ENCODE assay signal across 25 mouse cellular contexts in the genomic region with DNA sequence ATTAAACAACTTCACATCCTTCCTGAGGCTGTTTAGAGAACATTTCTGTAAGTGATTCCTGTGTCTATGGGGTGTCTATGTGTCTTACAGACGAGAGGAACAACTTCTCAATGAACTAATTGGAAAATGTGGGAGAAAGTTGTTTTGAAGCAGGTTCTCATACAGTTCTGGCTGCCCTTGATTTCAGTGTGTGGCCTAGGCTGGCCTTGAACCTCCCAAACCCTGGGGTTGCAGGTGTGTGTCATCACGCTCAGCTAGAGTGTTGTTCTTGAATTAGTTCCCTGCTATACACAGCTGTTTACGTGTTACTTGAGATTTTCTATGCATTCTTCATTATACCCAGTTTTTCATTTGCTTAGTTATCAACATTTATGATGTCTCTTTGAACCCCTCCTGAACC. TPM values are rescaled to one million over a fixed set of nuclear protein-coding genes. Genes with fewer than 3 reads are reported as not detected.
DNase-seq lines count a peak whose midpoint lies in the region; ATAC-seq and TF ChIP-seq lines count a peak whose summit lies in the region.
"Had no signal": no experiment of that assay in that cellular context is flagged by ENCODE, and none has a peak within 500 bp of the region (broad histone marks: within the 10 kb centered on the region; RNA-seq: fewer than 3 reads in every experiment).

No protein-coding gene starts in this region.

- H3K27me3 ChIP-seq in liver, embryonic 15.5 days, result no peaks in the 10 kb centered on the region
- no peaks in the 10 kb centered on the region for H3K27me3 ChIP-seq in liver, embryonic 12.5 days (replicated peaks)
- H3K27me3 ChIP-seq: embryonic facial prominence, embryonic 12.5 days; embryonic facial prominence, embryonic 15.5 days; forebrain, embryonic 12.5 days had no signal

- no peak for DNase-seq in layer of hippocampus, adult 2 months (ENCODE audit: low spot score in 2 of 2)
- no peak for DNase-seq in layer of hippocampus, adult 8-10 months (ENCODE audit: low spot score in 2 of 2)
- DNase-seq in left cerebral cortex, adult 8-10 months (ENCODE audit: low spot score in 2 of 2), result no peak
- DNase-seq: adrenal gland, adult 8-10 months; cerebellum, adult 11 months; cerebellum, adult 2 months; cerebellum, adult 9-11 months; cerebellum, postnatal 25 days; gastrocnemius, postnatal 10 days; gastrocnemius, postnatal 36 days; heart, adult 2 months; heart, postnatal 14 days; heart, postnatal 4 days had no signal

- H3K4me1 ChIP-seq in liver, embryonic 15.5 days (replicated peaks), result peaks cover 22% of the 10 kb centered on the region
- peaks cover 22% of the 10 kb centered on the region for H3K4me1 ChIP-seq in liver, embryonic 12.5 days
- peaks cover 42% of the 10 kb centered on the region for H3K4me1 ChIP-seq in olfactory bulb, adult 2 months (ENCODE audit: control insufficient read depth, insufficient read depth, low read length)

- H3K4me2 ChIP-seq in liver, embryonic 15.5 days, result no peak overlapping the region
- no peak overlapping the region for H3K4me2 ChIP-seq in liver, embryonic 12.5 days
- H3K4me2 ChIP-seq: embryonic facial prominence, embryonic 12.5 days; embryonic facial prominence, embryonic 15.5 days; forebrain, embryonic 12.5 days; heart, embryonic 13.5 days; hindbrain, embryonic 14.5 days had no signal

- no peak overlapping the region for H3K4me3 ChIP-seq in layer of hippocampus, adult 2 months
- H3K4me3 ChIP-seq in liver, embryonic 15.5 days (replicated peaks), result no peak overlapping the region
- H3K4me3 ChIP-seq in liver, embryonic 12.5 days, result no peak overlapping the region
- no peak overlapping the region for H3K4me3 ChIP-seq in olfactory bulb, adult 2 months (ENCODE audit: insufficient read depth, low read depth, low read length)
- H3K4me3 ChIP-seq: embryonic facial prominence, embryonic 12.5 days; embryonic facial prominence, embryonic 15.5 days; forebrain, embryonic 12.5 days; heart, adult 2 months; heart, embryonic 10.5 days; heart, embryonic 13.5 days had no signal

- ATAC-seq in liver, embryonic 15.5 days (ENCODE audit: insufficient read depth), result no peak
- no peak for ATAC-seq in liver, embryonic 12.5 days
- ATAC-seq: CD4-positive, CD25-positive, alpha-beta regulatory T cell, adult 4 months; forebrain, embryonic 16.5 days; hindbrain, postnatal 0 days had no signal

- H3K9ac ChIP-seq in liver, embryonic 15.5 days, result no peak overlapping the region
- no peak overlapping the region for H3K9ac ChIP-seq in liver, embryonic 12.5 days
- H3K9ac ChIP-seq: embryonic facial prominence, embryonic 12.5 days; embryonic facial prominence, embryonic 15.5 days; forebrain, embryonic 12.5 days; heart, embryonic 13.5 days; hindbrain, embryonic 14.5 days had no signal

- no peak for TF ChIP-seq CTCF in layer of hippocampus, adult 2 months (conservative IDR thresholded peaks at IDR 0.05)
- TF ChIP-seq CTCF in olfactory bulb, adult 2 months (IDR thresholded peaks at IDR 0.05; ENCODE audit: insufficient read depth, low read depth, low read length), result no peak

- no peak for TF ChIP-seq POLR2A in olfactory bulb, adult 2 months (IDR thresholded peaks at IDR 0.05; ENCODE audit: insufficient read depth, low read depth, low read length)

- WGBS in liver, embryonic 15.5 days (ENCODE audit: insufficient replicate concordance), result 69% methylated on average over 3 of the region's 3 CpGs
- WGBS in liver, embryonic 12.5 days (ENCODE audit: insufficient replicate concordance), result 79% methylated on average over 3 of the region's 3 CpGs
- 65% methylated on average over 3 of the region's 3 CpGs for WGBS in olfactory bulb, adult 2 months

- H3K9me3 ChIP-seq in liver, embryonic 15.5 days (replicated peaks), result no peaks in the 10 kb centered on the region
- H3K9me3 ChIP-seq in liver, embryonic 12.5 days (replicated peaks), result no peaks in the 10 kb centered on the region
- H3K9me3 ChIP-seq: embryonic facial prominence, embryonic 12.5 days; embryonic facial prominence, embryonic 15.5 days; forebrain, embryonic 12.5 days; heart, embryonic 10.5 days; heart, embryonic 13.5 days had no signal

- H3K36me3 ChIP-seq in liver, embryonic 15.5 days (replicated peaks), result peaks cover 33% of the 10 kb centered on the region
- peaks cover 35% of the 10 kb centered on the region for H3K36me3 ChIP-seq in liver, embryonic 12.5 days

- H3K27ac ChIP-seq in layer of hippocampus, adult 2 months, result 0 out of 2 replicates have a peak overlapping the region, but pooled peaks have one; percentile 10
- peak overlapping the region; percentile 29; the same call in 1 of the 2 replicates for H3K27ac ChIP-seq in liver, embryonic 15.5 days (replicated peaks)
- H3K27ac ChIP-seq in liver, embryonic 12.5 days, result no peak overlapping the region
- H3K27ac ChIP-seq in olfactory bulb, adult 2 months (ENCODE audit: insufficient read depth, low read depth, low read length), result 0 out of 2 replicates have a peak overlapping the region, but pooled peaks have one; percentile 47
- H3K27ac ChIP-seq: embryonic facial prominence, embryonic 12.5 days; forebrain, embryonic 12.5 days; heart, adult 2 months; heart, embryonic 13.5 days; hindbrain, embryonic 14.5 days; hindbrain, postnatal 0 days had no signal

RNA-seq across cellular contexts. Expression of a gene that starts 56.5 kb away (rescaled TPM):
- 10 to 100 TPM; 22.2 to 25.5 TPM for total RNA-seq in layer of hippocampus, adult 2 months (2021)
- total RNA-seq in layer of hippocampus, adult 8-10 months (2022), result 10 to 100 TPM; 22.9 to 29.1 (median 26.8) TPM
- 6.4 and 7.0 TPM in 2 replicates for polyA plus RNA-seq in liver, embryonic 15.5 days (2015; fragmentation: Nextera tagmentation; extraction: Ambion mirVana)
- polyA plus RNA-seq in liver, embryonic 12.5 days (2016; fragmentation: Nextera tagmentation; extraction: Ambion mirVana), result 8.7 and 10.1 TPM in 2 replicates
- 43.4 TPM in 1 of 2 replicates, not detected in the other for polyA plus RNA-seq in olfactory bulb, adult 2 months (2012; ENCODE audit: insufficient read depth, insufficient read length, low replicate concordance, missing spikeins)
- total RNA-seq in left cerebral cortex, adult 8-10 months (2022), result 10 to 100 TPM; 16.3 to 17.9 (median 17.1) TPM
